Mouse (Mus musculus) bone marrow macrophage, adult 2 months (primary cell): ENCODE data around the gene Manbal.

ENCODE experiments used
- CTCF ChIP-seq: IDR thresholded peaks from 2 replicates; pipeline ENCODE4 v1.5.1; 2012; ENCODE audit warnings: low read depth, mild to moderate bottlenecking, low read length, moderate library complexity
- POLR2A ChIP-seq: IDR thresholded peaks from 2 replicates; pipeline ENCODE4 v1.6.1; 2012; ENCODE audit warnings: mild to moderate bottlenecking, low read depth, low read length, borderline replicate concordance

DNA sequence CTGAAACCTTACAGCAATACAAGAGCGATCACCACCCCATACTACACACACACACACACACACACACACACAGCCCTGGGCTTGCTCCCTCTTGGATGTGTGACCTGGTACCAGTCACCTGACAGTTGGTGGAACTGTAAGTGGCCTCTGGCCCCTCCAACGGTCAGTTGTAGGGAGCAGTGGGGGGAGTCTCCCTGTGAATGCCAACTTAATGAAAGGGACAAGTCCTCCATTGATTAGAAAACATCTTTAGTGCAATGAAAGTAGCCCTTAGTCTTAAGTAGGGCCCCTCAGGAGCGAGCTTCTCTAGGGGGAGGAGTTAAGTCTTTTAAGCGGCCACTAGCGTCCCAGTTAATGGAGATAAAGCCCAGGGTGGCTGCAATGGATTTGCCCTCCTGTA, 39.3 kb upstream of the Manbal start:
- no peak for TF ChIP-seq POLR2A
- TF ChIP-seq CTCF, result no peak
